ENCODE assay signal across 13 mouse cellular contexts in the genomic region with DNA sequence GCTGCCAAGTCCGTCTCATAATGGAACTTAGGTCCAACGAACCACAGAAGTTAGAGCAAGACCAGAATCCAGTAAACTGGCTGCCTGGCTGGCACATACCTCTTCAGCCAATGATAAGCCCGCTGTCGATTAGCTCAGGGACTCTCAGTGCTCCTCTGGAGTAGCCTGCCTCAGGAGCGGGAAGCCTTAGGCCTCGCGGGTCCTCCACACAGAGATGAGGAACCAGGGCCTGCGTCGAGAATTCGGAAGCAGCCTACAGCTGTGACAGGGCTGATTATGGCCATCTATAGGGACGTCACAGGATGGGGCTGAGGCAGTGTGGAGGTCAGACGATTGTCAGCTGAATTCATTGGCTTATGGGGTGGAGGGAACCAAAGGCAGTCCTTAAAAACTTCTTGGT.
A peak's percentile ranks its signal among the peaks of the same experiment; 100 is the strongest.
DNase-seq lines count a peak whose midpoint lies in the region; ATAC-seq lines count a peak whose summit lies in the region.
"Had no signal": no experiment of that assay in that cellular context is flagged by ENCODE, and none has a peak within 500 bp of the region (broad histone marks: within the 10 kb centered on the region; RNA-seq: fewer than 3 reads in every experiment).

No protein-coding gene starts in this region.

- no peak overlapping the region for H3K4me2 ChIP-seq in lung, embryonic 15.5 days
- H3K4me2 ChIP-seq in forebrain, embryonic 13.5 days = no peak overlapping the region
- no peak overlapping the region for H3K4me2 ChIP-seq in limb, embryonic 12.5 days
- H3K4me2 ChIP-seq in neural tube, embryonic 13.5 days = no peak overlapping the region

- H3K4me1 ChIP-seq in lung, embryonic 15.5 days = peaks cover 28% of the 10 kb centered on the region
- peaks cover 87% of the 10 kb centered on the region for H3K4me1 ChIP-seq in forebrain, embryonic 13.5 days
- peaks cover 62% of the 10 kb centered on the region for H3K4me1 ChIP-seq in limb, embryonic 12.5 days (replicated peaks)
- peaks cover 66% of the 10 kb centered on the region for H3K4me1 ChIP-seq in neural tube, embryonic 13.5 days (replicated peaks)

- no peaks in the 10 kb centered on the region for H3K9me3 ChIP-seq in lung, embryonic 15.5 days
- H3K9me3 ChIP-seq in forebrain, embryonic 13.5 days (replicated peaks) = no peaks in the 10 kb centered on the region
- no peaks in the 10 kb centered on the region for H3K9me3 ChIP-seq in limb, embryonic 12.5 days
- no peaks in the 10 kb centered on the region for H3K9me3 ChIP-seq in neural tube, embryonic 13.5 days

- ATAC-seq in lung, embryonic 15.5 days (ENCODE audit: borderline replicate concordance, extremely low read depth, low FRiP score, low TSS enrichment) = no peak
- ATAC-seq in forebrain, embryonic 13.5 days = no peak
- no peak for ATAC-seq in limb, embryonic 12.5 days (ENCODE audit: insufficient number of reproducible peaks, insufficient read depth, low FRiP score, low TSS enrichment, low read depth)
- no peak for ATAC-seq in neural tube, embryonic 13.5 days (ENCODE audit: low read depth)

- H3K9ac ChIP-seq in lung, embryonic 15.5 days = no peak overlapping the region
- H3K9ac ChIP-seq in forebrain, embryonic 13.5 days = peak overlapping the region; percentile 50
- H3K9ac ChIP-seq in limb, embryonic 12.5 days (replicated peaks) = no peak overlapping the region
- no peak overlapping the region for H3K9ac ChIP-seq in neural tube, embryonic 13.5 days

- H3K27ac ChIP-seq in lung, embryonic 15.5 days = 0 out of 2 replicates have a peak overlapping the region, but pooled peaks have one; percentile 79
- peak overlapping the region; percentile 98 for H3K27ac ChIP-seq in forebrain, embryonic 13.5 days
- peak overlapping the region; percentile 87; the same call in 1 of the 2 replicates for H3K27ac ChIP-seq in limb, embryonic 12.5 days
- peak overlapping the region; percentile 91 for H3K27ac ChIP-seq in neural tube, embryonic 13.5 days (replicated peaks)

- DNase-seq in lung, postnatal 10 days = no peak
- DNase-seq in right cerebral cortex, postnatal 14 days = no peak
- DNase-seq in layer of hippocampus, adult 11-12 months (ENCODE audit: low spot score) = no peak
- DNase-seq: cerebellum, adult 18-20 months; heart, postnatal 14 days; kidney, adult 9 months; layer of hippocampus, postnatal 36 days; lung, postnatal 36 days; retina, postnatal 1 day had no signal

- no peaks in the 10 kb centered on the region for H3K36me3 ChIP-seq in lung, embryonic 15.5 days
- no peaks in the 10 kb centered on the region for H3K36me3 ChIP-seq in forebrain, embryonic 13.5 days (ENCODE audit: poor library complexity, severe bottlenecking)
- no peaks in the 10 kb centered on the region for H3K36me3 ChIP-seq in limb, embryonic 12.5 days
- no peaks in the 10 kb centered on the region for H3K36me3 ChIP-seq in neural tube, embryonic 13.5 days

- no peaks in the 10 kb centered on the region for H3K27me3 ChIP-seq in lung, embryonic 15.5 days
- H3K27me3 ChIP-seq in forebrain, embryonic 13.5 days = no peaks in the 10 kb centered on the region
- peaks cover 8% of the 10 kb centered on the region; the same call in 1 of the 2 replicates for H3K27me3 ChIP-seq in limb, embryonic 12.5 days
- no peaks in the 10 kb centered on the region for H3K27me3 ChIP-seq in neural tube, embryonic 13.5 days

- WGBS in lung, embryonic 15.5 days = 69% methylated on average over 12 of the region's 12 CpGs
- 34% methylated on average over 12 of the region's 12 CpGs for WGBS in forebrain, embryonic 13.5 days
- 71% methylated on average over 12 of the region's 12 CpGs for WGBS in limb, embryonic 12.5 days
- 37% methylated on average over 12 of the region's 12 CpGs for WGBS in neural tube, embryonic 13.5 days

- no peak overlapping the region for H3K4me3 ChIP-seq in lung, embryonic 15.5 days
- no peak overlapping the region for H3K4me3 ChIP-seq in forebrain, embryonic 13.5 days
- H3K4me3 ChIP-seq in limb, embryonic 12.5 days (replicated peaks) = no peak overlapping the region
- no peak overlapping the region for H3K4me3 ChIP-seq in neural tube, embryonic 13.5 days
